Mouse (Mus musculus): ENCODE results near the gene Trpm8.

The Trpm8 gene

GRCm38 (mm10) chr1:88303762-88304161 is 26.3 kb downstream of the Trpm8 start:
- DNase-seq = no peak

DNA sequence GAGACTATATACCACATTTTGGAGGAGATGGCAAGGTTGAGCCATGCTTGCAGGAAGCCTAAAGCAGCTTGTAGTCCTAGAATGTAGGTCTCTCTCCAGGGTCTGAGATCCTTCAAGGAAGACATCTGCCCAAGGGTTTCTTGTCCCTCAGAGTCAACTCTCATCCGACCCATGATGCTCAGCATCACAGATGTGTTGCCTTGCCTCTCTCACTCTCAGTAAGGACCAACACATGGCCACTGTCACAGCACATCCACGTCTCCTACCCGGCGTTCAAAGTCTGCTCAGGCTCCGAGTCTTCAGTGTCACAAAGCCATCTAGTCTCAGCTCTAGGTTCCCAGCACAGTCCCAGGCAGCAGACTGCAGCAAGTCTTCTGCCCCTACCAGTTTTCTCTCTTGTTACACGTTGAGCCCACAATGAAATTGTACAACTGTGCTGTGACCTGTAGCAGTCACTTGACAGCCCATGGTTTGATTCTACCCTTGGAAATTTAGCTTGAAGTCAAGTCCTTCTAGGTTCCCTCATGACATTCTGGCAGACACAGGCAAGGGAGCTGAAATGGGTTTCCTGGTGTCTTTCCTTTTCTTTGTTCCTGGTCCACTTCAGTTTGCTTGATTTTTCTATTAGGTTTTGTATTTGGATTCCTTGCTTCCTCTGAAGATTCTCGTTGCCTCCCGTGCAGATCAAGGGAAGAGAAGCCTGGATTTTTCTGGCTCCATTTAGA is 27.0 kb downstream of the Trpm8 start:
- DNase-seq = no peak

DNA sequence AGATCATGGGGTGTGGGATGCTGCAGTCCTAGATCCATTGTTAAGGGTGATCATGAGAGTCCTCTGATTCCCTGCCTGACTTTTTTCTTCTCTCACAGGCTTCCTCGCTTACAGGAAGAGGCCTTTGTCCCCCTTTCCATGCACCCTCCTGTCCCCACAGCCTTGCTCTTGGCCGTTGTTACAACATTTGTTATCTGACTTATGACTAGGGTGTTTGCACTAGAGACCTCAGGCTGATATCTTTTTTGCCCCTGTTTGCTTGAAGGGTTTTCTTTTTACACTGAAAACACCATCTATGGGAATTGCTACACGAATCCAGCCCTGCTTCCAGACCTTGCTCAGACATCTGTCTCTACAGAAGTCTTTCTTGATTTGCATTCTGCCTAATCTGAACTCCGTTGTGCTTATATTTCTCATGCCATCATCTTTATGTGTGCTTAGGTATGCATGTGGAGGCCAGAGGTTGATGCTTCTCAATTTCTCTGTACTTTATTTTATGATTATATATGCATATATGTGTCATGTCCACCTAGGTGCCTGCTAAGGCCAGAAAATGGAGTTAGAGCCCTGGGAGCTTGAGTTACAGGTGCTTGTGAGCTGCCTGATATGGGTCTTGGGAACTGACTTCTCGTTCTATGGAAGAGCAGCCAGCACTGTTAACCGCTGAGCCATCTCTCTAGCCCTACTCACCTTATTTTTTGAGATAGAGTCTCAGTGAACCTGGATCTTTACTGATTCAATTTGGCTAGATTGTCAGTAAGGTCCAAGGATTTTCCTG is 27.7 kb downstream of the Trpm8 start:
- no peak for DNase-seq

GRCm38 (mm10) chr1:88306543-88306942 is 29.1 kb downstream of the Trpm8 start:
- DNase-seq = no peak

- no peak for DNase-seq
Observed at GRCm38 (mm10) chr1:88307180-88307579, 29.7 kb downstream of the Trpm8 start.

DNA sequence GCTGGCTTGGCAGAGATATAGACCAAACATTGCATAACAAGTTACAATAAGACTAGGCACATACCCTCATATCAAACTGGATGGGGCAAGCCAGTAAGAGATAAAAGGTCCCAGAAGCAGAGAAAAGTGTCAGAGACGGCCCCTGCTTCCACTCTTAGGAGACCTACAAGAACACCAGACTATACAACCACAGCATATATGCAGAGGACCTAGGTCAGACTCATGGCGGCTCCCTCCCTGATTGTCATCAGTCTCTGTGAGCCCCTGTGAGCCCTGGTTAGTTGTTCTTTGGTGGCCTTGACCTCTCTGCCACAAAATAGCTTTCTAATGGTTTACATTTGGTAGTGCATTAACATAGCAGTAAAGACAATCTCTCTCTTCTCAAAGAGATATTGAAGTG is 31.6 kb downstream of the Trpm8 start:
- DNase-seq = no peak

- DNase-seq = no peak
Observed at GRCm38 (mm10) chr1:88309905-88310304, 32.4 kb downstream of the Trpm8 start.

DNA sequence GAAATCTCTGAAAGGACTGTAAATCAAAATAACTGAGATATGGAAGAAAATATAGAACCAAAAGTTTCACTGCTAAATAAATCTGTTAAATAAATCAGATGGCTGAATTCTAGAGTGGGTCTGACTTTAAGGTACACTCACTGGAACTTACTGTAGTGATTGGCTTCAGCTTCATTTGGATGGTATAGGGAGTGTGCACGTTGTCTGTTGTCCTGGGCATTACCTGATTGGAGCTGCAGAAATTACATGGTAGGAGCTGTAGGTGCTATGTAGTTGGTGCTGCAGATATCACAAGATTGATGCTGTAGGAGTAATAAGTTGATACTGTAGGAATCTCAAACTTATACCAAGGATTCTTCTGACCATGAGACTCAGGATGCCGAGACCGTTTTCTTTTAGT is 32.9 kb downstream of the Trpm8 start:
- DNase-seq = no peak

DNA sequence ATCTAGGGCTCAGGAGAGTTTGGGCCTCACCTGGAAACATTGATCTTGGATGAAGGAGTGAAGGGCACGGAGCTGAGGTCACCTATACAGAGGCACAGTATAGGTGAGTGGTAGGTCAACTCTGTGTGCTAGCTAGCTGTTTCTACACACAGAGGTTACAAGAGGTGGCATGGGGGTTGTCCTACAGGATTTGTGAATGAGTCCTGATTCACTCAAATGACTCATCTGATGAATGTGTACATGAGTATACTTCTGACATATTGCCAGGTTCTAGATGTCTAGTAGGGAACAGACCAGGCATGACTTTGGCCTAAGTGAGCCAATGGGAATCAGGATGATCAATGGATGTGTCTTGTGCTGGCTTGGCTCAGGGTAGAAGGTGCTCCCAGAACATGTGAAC is 39.8 kb downstream of the Trpm8 start:
- no peak for DNase-seq

- peak; percentile 91 for DNase-seq
Observed at GRCm38 (mm10) chr1:88318531-88319060, 41.1 kb downstream of the Trpm8 start.

DNA sequence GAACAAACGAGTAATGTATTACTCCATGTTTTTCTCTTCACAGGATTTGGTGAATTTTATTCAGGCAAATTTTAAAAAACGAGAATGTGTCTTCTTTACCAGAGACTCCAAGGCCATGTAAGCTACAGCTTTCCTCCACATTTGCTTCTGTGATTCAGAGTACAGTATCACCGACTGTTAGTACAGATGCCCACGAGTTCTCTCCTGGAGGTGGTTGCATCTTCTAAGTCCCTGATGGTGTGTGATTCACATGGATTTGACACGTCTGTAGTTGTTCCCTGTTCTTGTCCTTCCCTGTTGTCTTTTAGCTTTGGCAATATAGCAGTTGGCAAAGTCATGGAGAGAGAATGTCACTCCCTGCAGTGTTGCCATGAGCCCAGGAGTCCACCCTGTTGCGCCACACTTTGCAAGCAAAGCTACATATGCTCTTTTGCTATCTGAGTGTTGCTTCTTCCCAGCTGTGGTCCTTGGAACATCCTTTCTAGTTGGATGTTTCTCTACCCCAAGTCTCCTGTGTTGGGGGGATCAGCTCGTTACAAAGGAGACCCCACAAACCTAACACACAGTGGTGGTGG is 43.4 kb downstream of the Trpm8 start:
- DNase-seq = no peak

DNA sequence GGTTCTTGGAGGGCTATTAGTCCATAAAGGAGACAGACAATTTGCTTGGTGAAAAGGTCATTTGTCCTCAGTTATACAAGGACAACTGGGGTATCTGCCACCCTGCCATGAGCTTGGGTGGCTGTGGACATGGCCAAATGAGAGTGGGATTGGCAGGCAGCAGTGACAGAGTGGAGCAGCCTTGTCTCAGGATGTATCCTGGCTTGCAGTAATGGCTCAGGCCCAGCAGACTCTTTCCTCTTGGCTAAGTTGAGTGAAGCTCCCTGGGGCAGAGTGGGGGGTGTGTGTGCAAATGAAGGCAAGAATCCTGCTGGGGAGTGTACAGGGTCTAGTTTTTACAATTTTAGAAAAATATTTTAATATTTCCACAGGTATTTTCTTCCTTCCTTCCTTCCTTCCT is 44.7 kb downstream of the Trpm8 start:
- peak; percentile 46 for DNase-seq

DNA sequence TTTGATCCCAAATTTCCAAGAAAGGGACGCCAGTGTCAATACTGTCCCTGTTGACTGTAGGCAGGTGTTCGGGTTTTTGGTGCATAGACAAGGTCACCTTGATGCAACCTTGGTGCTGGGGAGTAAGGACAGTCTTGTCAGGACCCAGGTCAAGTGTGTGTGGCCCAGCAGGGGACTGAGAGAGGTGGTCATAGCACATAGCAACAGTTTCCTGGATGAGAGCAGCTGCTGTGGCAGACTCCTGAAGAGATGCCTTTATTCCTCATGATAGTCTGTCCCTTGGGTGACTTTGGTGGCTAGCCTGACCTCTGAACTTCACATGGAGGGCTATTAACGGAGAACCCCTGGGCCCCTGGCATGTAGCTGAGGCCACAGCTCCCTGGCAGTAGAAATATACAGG is 45.6 kb downstream of the Trpm8 start:
- no peak for DNase-seq

DNA sequence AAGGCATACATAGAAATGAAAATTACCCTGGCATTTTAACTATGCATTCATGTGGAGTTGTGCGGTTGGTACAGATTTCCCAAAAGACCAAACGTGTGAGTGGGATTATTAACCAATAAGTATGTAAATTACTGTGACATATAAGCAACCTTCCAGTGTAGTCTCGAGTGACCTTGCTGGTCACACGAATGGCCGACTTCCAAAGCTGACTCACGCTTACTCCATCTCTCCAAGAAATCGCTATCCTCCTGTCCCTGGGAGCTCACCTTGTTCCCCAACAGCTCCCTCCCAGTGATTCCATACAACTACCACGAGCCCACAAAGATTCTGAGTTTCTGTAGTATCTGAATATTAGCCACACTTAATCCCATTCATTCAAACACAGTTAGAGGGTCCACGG is 62.0 kb downstream of the Trpm8 start:
- no peak for DNase-seq

DNA sequence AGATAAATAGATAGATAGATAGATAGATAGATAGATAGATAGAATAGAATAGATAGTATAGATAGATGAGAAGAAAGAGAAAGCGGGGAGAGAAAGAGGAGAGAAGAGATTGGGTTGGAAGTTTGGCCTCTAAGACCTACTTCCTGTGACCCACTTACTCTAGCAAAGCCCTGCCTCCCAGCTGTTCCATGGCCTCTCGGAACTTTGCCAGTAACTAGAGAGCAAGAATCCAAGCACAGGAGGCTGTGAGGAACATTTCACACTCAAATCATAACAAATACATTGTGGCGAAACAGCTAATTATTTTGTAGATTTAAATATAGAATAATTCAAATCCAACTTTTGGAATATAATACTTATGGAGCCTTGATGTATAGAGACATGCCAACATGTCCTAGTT is 65.2 kb downstream of the Trpm8 start:
- DNase-seq = no peak

GRCm38 (mm10) chr1:88345580-88345979 is 68.1 kb downstream of the Trpm8 start:
- DNase-seq = no peak

- DNase-seq = peak; percentile 79
Observed at GRCm38 (mm10) chr1:88348496-88349005, 71.1 kb downstream of the Trpm8 start.

- no peak for DNase-seq
Observed at GRCm38 (mm10) chr1:88350761-88351160, 73.3 kb downstream of the Trpm8 start.

GRCm38 (mm10) chr1:88355025-88355424 is 77.6 kb downstream of the Trpm8 start:
- no peak for DNase-seq

- DNase-seq = no peak
Observed at GRCm38 (mm10) chr1:88355681-88356080, 78.2 kb downstream of the Trpm8 start.

DNA sequence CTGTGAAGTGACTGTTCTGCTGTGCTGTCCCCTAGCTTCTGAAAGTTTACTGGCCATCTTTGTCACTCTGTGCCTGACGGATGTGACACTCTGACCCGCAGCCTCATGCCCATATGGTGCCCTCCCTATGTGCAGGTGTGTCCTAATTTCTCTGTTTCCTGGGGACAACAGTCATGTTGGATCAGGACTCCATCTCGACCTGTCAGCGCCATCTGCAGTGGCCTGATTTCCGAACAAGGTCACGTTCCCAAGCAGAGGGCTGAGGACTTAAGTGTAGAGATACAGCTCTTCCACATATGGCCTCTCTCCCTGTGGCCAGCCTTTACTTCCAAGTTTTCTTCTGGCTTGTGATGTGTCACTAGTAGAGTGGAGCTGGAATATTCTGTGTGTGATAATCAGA is 79.2 kb downstream of the Trpm8 start:
- peak; percentile 80 for DNase-seq

DNA sequence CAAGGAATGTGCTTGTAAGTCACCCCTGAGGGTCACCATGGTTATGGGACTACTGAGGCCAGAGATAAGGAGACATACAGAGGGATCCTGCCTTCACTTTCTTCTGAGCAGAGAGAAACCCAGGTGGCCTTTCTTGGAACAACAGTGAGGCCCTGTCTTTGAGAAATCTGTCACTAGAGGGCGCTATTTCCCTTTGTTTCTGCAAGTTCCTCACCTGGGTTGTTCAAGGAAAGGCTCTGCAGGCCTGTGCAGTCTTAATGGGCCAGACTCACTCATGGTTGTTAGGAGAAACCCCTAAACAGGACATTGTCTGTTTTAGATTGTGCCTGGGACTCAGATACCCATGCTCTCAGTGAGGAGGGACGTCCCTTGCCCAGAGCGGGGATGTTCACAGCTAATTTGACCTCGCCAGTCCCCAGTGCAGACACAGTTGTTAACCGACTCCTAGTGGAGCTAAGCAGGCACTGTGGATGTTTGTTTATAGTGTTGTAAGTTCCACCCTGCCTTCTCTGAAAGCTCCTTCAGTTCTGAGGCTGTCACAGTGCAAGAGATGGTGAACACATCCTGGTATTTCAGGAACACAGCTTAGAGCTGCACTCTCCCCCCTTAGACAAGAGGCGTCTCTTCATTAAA is 80.1 kb downstream of the Trpm8 start:
- peak; percentile 92 for DNase-seq

DNA sequence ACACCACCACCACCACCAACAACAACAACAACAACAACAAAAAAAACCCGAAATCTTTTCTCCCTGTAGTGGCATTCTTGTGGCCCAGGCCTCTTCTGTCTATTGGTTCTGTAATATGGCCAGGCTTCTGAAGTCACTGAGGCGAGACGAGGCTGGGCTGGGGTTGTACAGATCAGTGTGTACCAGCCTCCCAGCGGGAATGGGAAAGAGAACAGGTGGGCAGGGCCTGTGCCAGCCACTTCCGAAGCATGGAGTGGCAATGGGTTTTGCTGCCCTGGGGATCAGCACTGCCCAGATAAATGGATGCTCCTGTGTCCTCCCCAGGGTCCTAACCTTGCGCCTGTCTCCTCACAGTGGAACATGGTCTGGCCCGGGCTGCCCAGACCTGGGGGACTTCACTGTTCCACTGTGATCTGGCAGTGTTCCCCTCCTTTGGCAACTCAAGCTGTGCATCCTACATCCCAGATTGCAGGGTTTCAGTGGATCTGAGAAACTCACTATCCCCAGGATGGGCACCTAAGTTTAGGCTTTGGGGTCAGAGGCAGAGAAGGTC is 80.7 kb downstream of the Trpm8 start:
- peak; percentile 94 for DNase-seq

Measured in cerebellum, adult 8-10 months (tissue).